Mouse (Mus musculus) midbrain, embryonic 10.5 days (tissue): Measurements from ENCODE around the gene Tefm. TPM values are rescaled to one million over a fixed set of nuclear protein-coding genes. Genes with fewer than 3 reads are reported as not detected.

Experiments
- DNase-seq: peaks from one replicate; pipeline ENCODE4 v3.0.0-alpha.2; 2017; ENCODE audit warnings: low spot score
- H3K27ac ChIP-seq: fragments of 300-500 bp; sonication (generic); replicated peaks from 2 replicates; pipeline ENCODE4 v1.5.1; 2016; ENCODE audit warnings: mild to moderate bottlenecking
- H3K27me3 ChIP-seq: fragments of 300-500 bp; sonication (generic); 2 replicates; pipeline ENCODE4 v1.6.1; 2016; ENCODE audit warnings: low read depth, mild to moderate bottlenecking; ENCODE audit not compliant: poor library complexity, severe bottlenecking
- H3K36me3 ChIP-seq: fragments of 300-500 bp; sonication (generic); 2 replicates; pipeline ENCODE4 v1.6.1; 2016; ENCODE audit warnings: mild to moderate bottlenecking, moderate library complexity
- H3K4me1 ChIP-seq: fragments of 300-500 bp; sonication (generic); 2 replicates; pipeline ENCODE4 v1.6.1; 2016
- H3K4me3 ChIP-seq: fragments of 300-500 bp; sonication (generic); 2 replicates; pipeline ENCODE4 v1.5.1; 2016; ENCODE audit warnings: mild to moderate bottlenecking, moderate library complexity
- H3K9me3 ChIP-seq: fragments of 300-500 bp; sonication (generic); replicated peaks from 2 replicates; pipeline ENCODE4 v1.6.1; 2016; ENCODE audit warnings: mild to moderate bottlenecking
- WGBS: fragments of 180-500 bp; shearing (Covaris S2); methylation state at CpG from one replicate; pipeline ENCODE4 v1.1.7; 2016; 5-methylcytosine and 5-hydroxymethylcytosine counted together
- polyA plus RNA-seq: library from polyadenylated mRNA; unstranded; fragments of >200 nt; fragmentation: Nextera tagmentation; extraction: Ambion mirVana; gene quantifications from 2 replicates; pipeline ENCODE4 v1.2.1, GENCODE M21; 2016

Gene Tefm
- polyA plus RNA-seq, 1 experiment from 2014 or later: 39.8 TPM

- Histone ChIP-seq H3K4me3 (no peak overlapping the region), H3K9me3 (no peaks in the 10 kb centered on the region), H3K27ac (no peak overlapping the region), H3K36me3 (no peaks in the 10 kb centered on the region), H3K27me3 (no peaks in the 10 kb centered on the region), H3K4me1 (no peaks in the 10 kb centered on the region)
- 74% methylated on average over 5 of the region's 5 CpGs for WGBS
- DNase-seq: no peak
Observed at GRCm38 (mm10) chr11:80170351-80170750, 28.4 kb upstream of the Tefm start.

- Histone ChIP-seq H3K27ac (no peak overlapping the region), H3K36me3 (no peaks in the 10 kb centered on the region), H3K9me3 (no peaks in the 10 kb centered on the region), H3K27me3 (no peaks in the 10 kb centered on the region), H3K4me3 (no peak overlapping the region), H3K4me1 (no peaks in the 10 kb centered on the region)
- no peak for DNase-seq
- WGBS: 87% methylated on average over 3 of the region's 3 CpGs
Observed at GRCm38 (mm10) chr11:80169629-80170028, 27.7 kb upstream of the Tefm start.

- DNase-seq: no peak
- no peaks in the 10 kb centered on the region for H3K4me1 ChIP-seq
- no peak overlapping the region for H3K4me3 ChIP-seq
- H3K27me3 ChIP-seq: no peaks in the 10 kb centered on the region
- 85% methylated on average over 4 of the region's 4 CpGs for WGBS
- H3K27ac ChIP-seq: no peak overlapping the region
- H3K9me3 ChIP-seq: no peaks in the 10 kb centered on the region
- no peaks in the 10 kb centered on the region for H3K36me3 ChIP-seq
Observed at GRCm38 (mm10) chr11:80168611-80169249, 26.8 kb upstream of the Tefm start.

DNA sequence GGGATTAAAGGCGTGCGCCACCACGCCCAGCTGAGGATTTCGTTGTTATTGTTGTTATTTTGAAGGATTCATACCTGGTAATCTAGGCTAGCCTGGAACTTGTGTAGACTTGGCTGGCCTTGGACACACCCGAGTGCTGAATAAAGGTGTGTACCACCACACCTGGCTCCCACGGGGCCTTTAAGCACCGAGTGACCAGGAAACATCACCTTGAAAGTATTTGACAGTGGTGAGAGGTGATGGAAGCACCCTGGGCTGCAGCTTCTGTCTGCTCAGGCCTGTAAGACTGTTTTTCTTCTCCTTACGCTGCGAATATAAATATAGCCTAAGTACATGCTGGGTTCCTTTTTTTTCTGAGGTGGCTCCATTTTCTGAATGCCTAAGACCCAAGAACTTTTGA lies 26.1 kb upstream of the Tefm start:
- no peak overlapping the region for H3K4me3 ChIP-seq

DNA sequence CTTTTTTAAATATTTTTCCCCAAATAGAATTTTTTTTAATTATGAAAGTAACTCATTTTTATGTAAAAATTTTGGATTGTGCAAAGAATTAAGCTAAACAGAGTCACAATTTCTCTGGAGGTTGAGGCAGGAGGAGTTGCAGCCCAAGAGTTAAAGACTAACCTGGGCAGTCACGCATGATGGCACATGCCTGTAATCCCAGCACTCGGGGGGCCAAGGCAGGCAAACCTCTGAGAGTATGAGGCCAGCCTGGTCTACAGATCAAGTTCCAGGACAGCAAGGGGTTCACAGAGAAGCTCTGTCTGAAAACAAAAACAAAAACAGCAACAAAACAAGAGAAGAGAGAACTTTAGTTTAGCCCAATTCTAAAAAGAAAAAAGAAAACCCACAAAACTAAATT lies 22.2 kb upstream of the Tefm start:
- H3K27ac ChIP-seq: no peak overlapping the region
- DNase-seq: no peak
- H3K27me3 ChIP-seq: no peaks in the 10 kb centered on the region
- 50% methylated on average over 2 of the region's 2 CpGs for WGBS
- H3K4me3 ChIP-seq: no peak overlapping the region
- no peaks in the 10 kb centered on the region for H3K36me3 ChIP-seq
- H3K4me1 ChIP-seq: no peaks in the 10 kb centered on the region
- H3K9me3 ChIP-seq: no peaks in the 10 kb centered on the region

More for the DNA sequence above, 26.1 kb upstream of the Tefm start:
- Histone ChIP-seq H3K27me3 (no peaks in the 10 kb centered on the region), H3K36me3 (no peaks in the 10 kb centered on the region), H3K9me3 (no peaks in the 10 kb centered on the region), H3K4me1 (no peaks in the 10 kb centered on the region), H3K27ac (no peak overlapping the region)
- 95% methylated on average over 9 of the region's 9 CpGs for WGBS
- no peak for DNase-seq

DNA sequence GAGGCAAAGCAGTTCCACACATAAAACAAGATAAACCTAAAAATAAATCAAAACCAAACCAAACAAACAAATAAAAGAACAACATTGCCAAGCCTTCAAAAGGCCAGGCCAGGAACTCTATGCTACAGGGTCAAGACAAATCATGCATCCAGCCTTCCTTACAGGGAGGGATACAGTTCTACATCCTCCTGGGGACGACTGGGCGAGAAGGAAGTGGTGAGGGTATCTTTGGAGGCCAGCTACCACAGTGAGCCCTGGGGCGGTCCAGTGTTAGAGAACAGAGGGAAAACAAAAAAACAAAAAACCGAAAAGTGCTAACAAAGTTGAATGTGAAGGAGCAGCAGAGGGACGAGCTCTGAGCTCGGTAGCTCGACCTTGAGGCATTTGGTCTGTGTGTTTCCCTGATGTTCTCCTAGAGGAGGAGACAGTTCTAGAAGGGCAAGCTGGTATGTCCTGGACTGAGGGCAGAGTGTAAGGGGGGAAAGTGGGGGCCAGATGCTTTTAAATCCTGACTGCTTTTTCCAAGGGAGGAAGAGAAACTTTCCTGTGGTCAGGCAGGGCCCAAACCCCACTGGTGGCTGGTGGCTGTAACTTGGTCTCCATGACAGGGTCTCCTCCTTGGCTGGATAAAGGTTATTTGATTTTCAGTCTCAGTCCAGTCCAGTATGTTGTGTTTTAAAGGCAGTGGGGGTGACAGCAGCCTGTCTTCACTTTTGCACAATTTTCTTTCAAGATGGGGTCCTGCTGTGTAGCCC lies 21.6 kb upstream of the Tefm start:
- Histone ChIP-seq H3K4me1 (no peaks in the 10 kb centered on the region), H3K27me3 (no peaks in the 10 kb centered on the region)
- 76% methylated on average over 7 of the region's 7 CpGs for WGBS

DNA sequence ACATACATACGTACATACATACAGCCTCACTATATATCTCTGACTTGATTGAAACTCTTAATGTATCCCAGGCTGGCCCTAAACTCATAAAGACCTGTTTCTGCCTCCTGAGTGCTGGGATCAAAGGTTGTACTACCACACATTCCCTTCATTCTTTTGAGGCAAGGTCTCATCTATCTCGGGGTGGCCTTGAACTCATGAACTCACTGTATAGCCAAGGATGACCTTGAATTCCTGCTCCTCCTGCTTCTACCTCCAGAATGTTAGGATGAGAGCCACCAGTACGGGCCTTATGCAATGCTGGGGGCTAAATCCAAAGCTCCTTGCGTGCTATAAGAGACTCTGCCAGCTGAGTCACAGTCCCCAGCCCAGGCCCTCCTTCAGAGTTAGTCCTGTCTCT lies 19.1 kb upstream of the Tefm start:
- DNase-seq: no peak
- Histone ChIP-seq H3K9me3 (no peaks in the 10 kb centered on the region), H3K36me3 (no peaks in the 10 kb centered on the region), H3K27ac (no peak overlapping the region), H3K4me1 (no peaks in the 10 kb centered on the region), H3K4me3 (no peak overlapping the region), H3K27me3 (peaks cover 23% of the 10 kb centered on the region)
- WGBS: 84% methylated on average over 4 of the region's 4 CpGs

More for the DNA sequence above, 21.6 kb upstream of the Tefm start:
- Histone ChIP-seq H3K4me3 (no peak overlapping the region), H3K9me3 (no peaks in the 10 kb centered on the region), H3K36me3 (no peaks in the 10 kb centered on the region), H3K27ac (no peak overlapping the region)
- DNase-seq: no peak

GRCm38 (mm10) chr11:80159018-80159417 lies 17.0 kb upstream of the Tefm start:
- Histone ChIP-seq H3K27me3 (peaks cover 43% of the 10 kb centered on the region), H3K4me3 (no peak overlapping the region)
- no peak for DNase-seq

DNA sequence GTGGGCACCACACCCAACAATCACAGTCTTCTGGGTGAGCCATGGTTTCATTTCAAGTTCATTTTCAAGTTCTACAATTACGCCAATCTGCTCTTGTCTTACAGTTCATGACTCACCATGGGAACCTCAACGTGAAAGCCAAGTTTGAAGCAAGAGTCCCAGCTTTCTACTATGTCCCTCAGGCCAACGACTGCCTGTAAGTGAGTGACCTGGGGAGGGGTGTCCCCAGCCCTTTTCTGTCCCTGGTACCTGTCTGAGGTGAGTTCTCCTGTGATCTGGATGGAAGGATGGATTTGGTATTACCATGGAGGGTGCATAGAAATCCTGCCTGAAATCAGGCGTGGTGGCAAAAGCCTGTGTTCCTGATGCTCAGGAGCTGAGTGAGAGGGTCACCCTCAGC lies 14.9 kb upstream of the Tefm start:
- Histone ChIP-seq H3K27me3 (peaks cover 65% of the 10 kb centered on the region), H3K4me3 (no peak overlapping the region), H3K9me3 (no peaks in the 10 kb centered on the region), H3K27ac (no peak overlapping the region), H3K36me3 (no peaks in the 10 kb centered on the region), H3K4me1 (peaks cover 12% of the 10 kb centered on the region)
- no peak for DNase-seq
- 83% methylated on average over 4 of the region's 4 CpGs for WGBS

More at GRCm38 (mm10) chr11:80159018-80159417, 17.0 kb upstream of the Tefm start:
- 82% methylated on average over 7 of the region's 7 CpGs for WGBS
- Histone ChIP-seq H3K9me3 (no peaks in the 10 kb centered on the region), H3K4me1 (peaks cover 7% of the 10 kb centered on the region), H3K27ac (no peak overlapping the region), H3K36me3 (no peaks in the 10 kb centered on the region)

DNA sequence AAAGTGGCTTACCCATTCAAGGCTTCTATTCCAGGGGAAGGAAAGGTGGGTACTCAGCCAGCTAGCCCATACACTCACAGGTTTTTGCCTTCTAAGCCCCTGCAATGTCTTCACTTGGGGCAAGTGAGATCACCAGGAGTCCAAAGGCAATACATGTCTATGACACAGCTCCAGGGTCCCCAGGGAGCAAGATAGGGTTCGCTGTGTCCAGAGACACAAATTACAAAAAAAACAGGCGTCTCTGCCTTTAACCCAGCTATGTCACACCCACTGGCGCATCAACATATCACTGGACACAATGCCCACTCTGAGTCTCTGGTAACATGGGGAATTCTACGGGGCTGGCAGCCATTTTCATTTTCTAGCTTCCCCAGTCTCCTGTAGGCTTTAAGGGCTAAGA lies 14.0 kb upstream of the Tefm start:
- DNase-seq: no peak
- Histone ChIP-seq H3K36me3 (no peaks in the 10 kb centered on the region), H3K4me3 (no peak overlapping the region), H3K27ac (no peak overlapping the region), H3K4me1 (peaks cover 12% of the 10 kb centered on the region), H3K27me3 (peaks cover 65% of the 10 kb centered on the region), H3K9me3 (no peaks in the 10 kb centered on the region)
- 89% methylated on average over 4 of the region's 4 CpGs for WGBS

GRCm38 (mm10) chr11:80155541-80155940 lies 13.6 kb upstream of the Tefm start:
- WGBS: 89% methylated on average over 8 of the region's 8 CpGs
- Histone ChIP-seq H3K27me3 (peaks cover 65% of the 10 kb centered on the region), H3K4me3 (no peak overlapping the region), H3K36me3 (no peaks in the 10 kb centered on the region), H3K27ac (no peak overlapping the region), H3K9me3 (no peaks in the 10 kb centered on the region), H3K4me1 (peaks cover 12% of the 10 kb centered on the region)
- DNase-seq: no peak

- Histone ChIP-seq H3K9me3 (no peaks in the 10 kb centered on the region), H3K27ac (peak overlapping the region; percentile 25; the same call in 1 of the 2 replicates), H3K4me1 (peaks cover 12% of the 10 kb centered on the region), H3K27me3 (peaks cover 65% of the 10 kb centered on the region), H3K36me3 (no peaks in the 10 kb centered on the region), H3K4me3 (peak overlapping the region; percentile 65)
- 23% methylated on average over 25 of the region's 25 CpGs for WGBS
- DNase-seq: no peak
Observed at GRCm38 (mm10) chr11:80154501-80154900, 12.5 kb upstream of the Tefm start.

DNA sequence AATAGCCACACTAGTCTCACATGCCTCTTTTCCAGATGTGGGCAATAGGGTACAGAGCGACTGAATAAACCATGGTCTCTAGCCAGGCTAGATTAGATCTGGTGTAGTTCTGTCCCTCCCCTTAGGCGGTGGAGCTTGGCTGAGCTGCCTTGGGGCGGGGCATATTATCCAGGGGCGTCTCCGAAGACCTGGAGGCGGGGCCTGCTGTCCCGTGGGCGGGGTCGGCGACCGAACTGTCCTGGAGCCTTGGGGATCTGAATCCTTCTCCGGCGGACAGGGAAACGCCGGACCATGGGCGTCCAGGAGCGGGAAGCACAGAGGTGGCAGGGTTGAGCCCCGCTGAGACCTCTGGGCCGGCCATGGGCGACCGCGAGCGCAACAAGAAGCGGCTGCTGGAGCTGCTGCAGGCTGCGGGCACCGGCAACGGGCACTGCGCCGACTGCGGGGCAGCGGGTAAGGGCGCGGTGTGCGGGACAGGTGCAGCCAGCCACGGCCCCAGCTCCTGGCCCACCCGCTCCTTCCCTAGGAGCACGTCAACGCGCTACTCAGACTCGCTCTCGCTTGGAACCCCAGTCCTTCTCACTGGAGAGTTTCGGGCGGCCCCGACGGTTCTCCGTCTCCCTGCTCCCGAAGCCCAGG lies 12.0 kb upstream of the Tefm start, which contains the start of gene Adap2:
Adap2 (plus strand) TSS at position 249 of the 639 bp plus-strand sequence.
- peak; percentile 82 for DNase-seq
- peak within 1 kb of the TSS; percentile 25; the same call in 1 of the 2 replicates for H3K27ac ChIP-seq
- peak within 1 kb of the TSS; percentile 65 for H3K4me3 ChIP-seq
- WGBS: 3% methylated on average over 47 of the region's 47 CpGs
- H3K27me3 ChIP-seq: peaks cover 65% of the 10 kb centered on the region
- no peaks in the 10 kb centered on the region for H3K9me3 ChIP-seq
- H3K4me1 ChIP-seq: peaks cover 12% of the 10 kb centered on the region
- no peaks in the 10 kb centered on the region for H3K36me3 ChIP-seq
